Mouse (Mus musculus): ENCODE data around the gene Pmepa1.

The Pmepa1 gene

DNA sequence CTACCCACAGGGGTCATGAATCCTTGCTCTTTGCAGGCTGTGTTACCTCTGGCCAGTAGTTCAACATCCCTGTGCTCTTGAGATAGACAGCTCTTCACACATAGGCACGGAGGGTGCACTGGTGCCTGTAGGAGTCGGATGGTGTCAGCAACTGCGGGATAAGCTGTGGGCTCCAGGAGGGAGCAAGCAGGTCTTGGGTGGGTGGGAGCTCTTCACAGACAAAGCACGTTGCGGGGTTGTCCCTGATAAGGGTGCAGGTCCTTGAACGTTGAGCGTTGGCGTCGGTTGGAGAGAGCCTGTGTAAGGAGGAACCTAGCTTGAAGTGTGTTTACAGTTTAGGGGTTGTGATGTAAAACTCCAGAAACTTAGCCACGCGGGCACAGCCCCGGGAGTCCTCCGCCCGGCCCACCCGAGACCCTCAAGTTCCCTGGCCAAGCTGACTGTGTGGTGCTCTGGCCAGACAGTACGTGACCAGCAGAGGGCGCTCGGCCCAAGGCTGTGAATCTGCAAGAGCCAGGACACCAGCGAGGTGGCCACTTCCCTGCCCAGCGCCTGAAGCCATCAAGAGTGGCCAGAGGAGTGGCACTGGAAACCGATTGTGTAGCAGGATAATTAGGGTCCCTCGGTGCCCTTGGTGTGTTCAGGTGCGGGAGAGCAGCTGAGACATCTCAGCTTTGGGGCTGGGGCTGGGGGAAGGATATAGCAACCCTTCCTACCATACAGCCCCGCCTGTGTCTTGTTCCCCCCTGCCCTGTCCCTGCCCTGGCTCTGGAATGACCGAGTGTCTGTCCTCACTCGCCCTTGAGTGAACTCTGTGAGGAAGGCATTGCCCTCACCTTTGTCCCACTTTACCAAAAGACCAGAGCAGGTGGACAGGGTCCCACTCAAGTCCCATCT, 90.0 kb downstream of the Pmepa1 start:
- DNase-seq (ENCODE audit: low read depth, low spot score) = peak; percentile 67

GRCm38 (mm10) chr2:173185282-173185681, 91.1 kb downstream of the Pmepa1 start:
- DNase-seq (ENCODE audit: low read depth, low spot score) = no peak

GRCm38 (mm10) chr2:173184475-173185080, 91.8 kb downstream of the Pmepa1 start:
- no peak for DNase-seq (ENCODE audit: low read depth, low spot score)

DNA sequence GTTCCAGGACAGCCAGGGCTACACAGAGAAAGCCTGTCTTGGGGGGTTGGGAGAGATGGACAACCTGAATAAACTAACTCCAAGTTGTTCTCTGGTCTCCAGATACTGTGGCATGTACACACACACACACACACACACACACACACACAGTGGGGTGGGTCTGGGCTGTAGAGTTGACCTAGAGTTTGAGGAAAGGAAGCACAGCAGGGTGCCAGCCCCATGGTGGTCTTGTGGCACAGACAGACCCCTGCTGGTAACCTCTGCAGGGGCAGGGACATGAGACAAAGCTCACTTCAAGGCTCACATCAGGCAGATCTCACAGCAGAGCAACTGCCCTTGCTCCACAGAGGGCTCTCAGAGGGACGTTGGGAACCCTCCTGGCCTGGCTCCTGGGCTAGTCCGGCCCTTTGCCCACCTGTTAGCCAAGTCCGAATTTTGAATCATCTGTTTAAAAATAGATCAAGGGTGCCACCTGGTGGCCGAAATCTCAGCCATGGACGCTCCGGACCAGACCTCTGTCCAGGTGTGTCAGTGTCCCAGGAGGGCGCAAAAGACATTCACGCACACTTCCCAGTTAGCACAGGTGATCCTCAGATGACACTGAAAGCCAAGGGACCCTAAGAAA, 92.4 kb downstream of the Pmepa1 start:
- peak; percentile 67 for DNase-seq (ENCODE audit: low read depth, low spot score)

GRCm38 (mm10) chr2:173183311-173183710, 93.0 kb downstream of the Pmepa1 start:
- no peak for DNase-seq (ENCODE audit: low read depth, low spot score)

DNA sequence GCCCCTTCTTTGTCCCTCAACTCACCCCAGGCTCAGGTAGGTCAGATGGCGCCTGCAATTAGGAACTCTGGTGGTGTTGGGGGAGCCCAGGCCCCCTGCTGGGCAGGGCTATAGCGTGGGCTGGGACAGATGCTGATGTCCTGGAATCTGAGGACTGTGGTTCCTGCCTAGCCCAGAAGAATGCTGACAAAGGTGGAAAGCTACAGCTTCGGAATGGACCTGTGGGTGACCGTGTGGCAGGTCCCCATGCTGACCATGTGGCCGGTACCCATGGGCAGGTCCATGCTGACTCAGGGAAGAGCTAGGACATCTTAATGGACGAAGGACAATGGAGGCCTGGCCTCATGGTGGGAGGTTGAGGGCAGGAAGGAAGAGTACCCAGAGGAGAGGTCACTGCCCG, 93.5 kb downstream of the Pmepa1 start:
- no peak for DNase-seq (ENCODE audit: low read depth, low spot score)

DNA sequence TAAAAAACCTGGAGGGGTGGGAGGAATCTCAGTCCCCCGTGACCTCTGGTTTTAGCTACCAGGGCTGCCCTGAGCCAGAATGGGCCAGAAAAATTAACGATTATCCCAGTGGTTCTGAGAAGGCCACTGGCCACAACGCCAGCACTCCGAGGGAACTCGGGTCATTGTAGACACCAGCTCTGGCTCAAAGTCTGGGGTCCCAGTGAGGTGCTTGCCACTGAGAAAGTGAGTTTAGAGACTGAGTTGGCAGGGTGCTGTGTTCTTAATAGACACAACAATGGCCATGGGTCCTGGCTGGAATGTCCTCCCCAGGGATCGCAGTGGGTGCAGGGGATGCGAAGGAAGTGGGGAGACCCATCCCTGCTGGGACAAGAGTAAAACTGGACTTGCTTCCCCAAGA, 94.4 kb downstream of the Pmepa1 start:
- DNase-seq (ENCODE audit: low read depth, low spot score) = no peak

- DNase-seq (ENCODE audit: low read depth, low spot score) = no peak
Measured at GRCm38 (mm10) chr2:173181486-173181885, 94.8 kb downstream of the Pmepa1 start.

DNA sequence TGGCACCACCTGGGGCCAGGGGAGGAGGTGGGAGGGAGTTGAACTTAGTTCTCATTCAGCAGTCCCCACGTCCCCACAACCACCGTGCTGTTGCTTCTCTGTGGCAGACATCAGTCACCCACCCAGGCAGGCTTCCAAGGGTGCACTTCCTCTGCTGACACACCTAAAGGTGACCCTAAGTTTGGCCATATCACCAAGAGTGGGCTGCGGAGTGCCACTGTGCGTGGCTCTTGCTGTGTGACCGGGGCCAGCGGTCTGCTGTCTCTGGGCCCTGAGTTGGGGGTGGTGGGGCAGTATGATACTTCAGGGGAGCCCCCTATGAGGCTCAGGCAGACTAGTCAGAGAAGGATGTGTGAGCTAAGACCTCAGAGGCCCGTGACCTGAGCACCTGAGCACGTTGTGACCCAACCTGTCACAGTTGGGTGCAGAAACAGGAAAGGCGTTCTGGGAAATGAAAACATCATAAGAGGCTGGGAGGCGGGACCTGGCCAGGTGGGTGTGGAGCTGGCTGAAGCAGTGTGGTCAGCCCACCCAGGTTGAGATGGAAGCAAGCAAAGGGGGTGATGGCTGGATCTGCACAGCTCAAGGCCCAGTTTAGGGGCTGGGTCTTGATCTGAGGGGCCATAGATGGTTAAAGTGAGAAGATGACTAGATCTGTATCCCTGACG, 95.5 kb downstream of the Pmepa1 start:
- peak; percentile 29 for DNase-seq (ENCODE audit: low read depth, low spot score)

- no peak for DNase-seq (ENCODE audit: low read depth, low spot score)
Measured at GRCm38 (mm10) chr2:173180026-173180425, 96.3 kb downstream of the Pmepa1 start.

DNA sequence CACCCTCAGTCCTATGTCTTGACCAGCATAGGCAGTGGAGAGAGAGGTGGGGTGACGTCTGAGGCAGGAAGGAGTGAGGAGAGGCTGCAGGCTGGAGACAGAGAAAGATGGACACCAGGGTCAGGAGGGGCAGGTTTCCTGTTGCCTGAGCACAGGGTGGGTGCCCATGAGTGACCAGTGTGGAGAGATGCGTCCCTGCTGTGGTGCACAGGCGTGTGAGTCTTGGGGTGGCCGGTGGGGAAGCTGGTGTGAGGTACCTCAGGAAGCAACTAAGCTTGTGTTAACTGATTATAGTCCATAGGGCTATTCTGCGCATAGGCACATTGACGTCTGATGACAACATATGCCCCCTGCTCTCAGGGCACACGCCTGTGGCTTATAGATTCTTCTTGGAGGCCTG, 97.3 kb downstream of the Pmepa1 start:
- no peak for DNase-seq (ENCODE audit: low read depth, low spot score)

GRCm38 (mm10) chr2:173177951-173178350, 98.4 kb downstream of the Pmepa1 start:
- no peak for DNase-seq (ENCODE audit: low read depth, low spot score)

DNA sequence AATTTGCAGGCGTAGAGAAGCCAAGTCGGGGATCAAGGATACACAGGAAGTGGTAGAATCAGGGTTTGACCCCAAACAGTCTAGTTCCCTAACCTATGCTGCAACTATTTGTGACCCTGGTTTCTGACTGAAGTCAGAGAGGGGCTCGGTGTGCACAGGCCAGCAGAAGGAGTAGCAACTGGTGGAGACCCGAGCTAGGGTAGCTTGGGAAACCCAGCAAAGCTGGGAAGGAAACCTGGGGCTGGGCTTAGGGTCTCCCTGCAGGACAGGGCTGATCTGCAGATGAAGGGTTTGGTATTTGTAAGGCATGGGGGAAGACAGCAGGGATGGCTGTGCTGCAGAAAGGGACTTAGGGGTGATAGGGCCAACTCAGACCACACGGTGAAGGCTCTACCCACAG, 98.9 kb downstream of the Pmepa1 start:
- no peak for DNase-seq (ENCODE audit: low read depth, low spot score)

DNA sequence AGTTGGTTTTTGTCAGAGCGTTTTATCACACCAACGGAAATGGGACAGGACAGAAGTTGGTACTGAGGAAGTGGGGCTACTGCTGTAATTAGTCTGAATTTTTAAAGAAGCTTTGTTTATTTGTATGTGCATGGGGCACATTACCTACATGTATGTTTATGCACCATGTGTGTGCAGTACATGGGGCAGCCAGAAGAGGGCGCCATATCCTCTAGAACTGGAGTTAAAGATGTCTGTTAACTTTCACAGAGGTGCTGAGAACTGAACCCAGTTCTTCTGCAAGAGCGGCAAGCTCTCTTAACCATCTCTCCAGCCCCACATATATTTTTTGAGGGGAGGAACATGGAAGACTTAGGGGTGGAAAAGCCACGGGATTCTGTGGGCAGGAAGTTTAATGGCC, 100.6 kb downstream of the Pmepa1 start:
- no peak for DNase-seq (ENCODE audit: low read depth, low spot score)

- no peak for DNase-seq (ENCODE audit: low read depth, low spot score)
Measured at GRCm38 (mm10) chr2:173174569-173174968, 101.8 kb downstream of the Pmepa1 start.
